Mouse (Mus musculus) forebrain, embryonic 11.5 days (tissue): Measurements from ENCODE around the gene Nr1h4. TPM values are rescaled to one million over a fixed set of nuclear protein-coding genes. Genes with fewer than 3 reads are reported as not detected.

Experiments used
- ATAC-seq: fragments of 200-750 bp; cut with Nextera tagmentation; replicated peaks from 2 replicates; pipeline ENCODE4 v1.8.0; 2017; ENCODE audit warnings: moderate TSS enrichment; ENCODE audit not compliant: low FRiP score
- DNase-seq: peaks from one replicate; pipeline ENCODE4 v3.0.0-alpha.2; 2017; ENCODE audit warnings: low spot score
- H3K27ac ChIP-seq: fragments of 300-500 bp; sonication (generic); 2 replicates; pipeline ENCODE4 v1.5.1; 2014; ENCODE audit warnings: low read depth, low read length
- H3K27me3 ChIP-seq: fragments of 300-500 bp; sonication (generic); 2 replicates; pipeline ENCODE4 v1.6.1; 2014; ENCODE audit warnings: mild to moderate bottlenecking, low read length, mixed read lengths; ENCODE audit not compliant: control insufficient read depth, insufficient read depth
- H3K36me3 ChIP-seq: fragments of 300-500 bp; sonication (generic); 2 replicates; pipeline ENCODE4 v1.6.1; 2014; ENCODE audit warnings: mild to moderate bottlenecking, low read length, moderate library complexity, mixed read lengths; ENCODE audit not compliant: control insufficient read depth, insufficient read depth
- H3K4me1 ChIP-seq: fragments of 300-500 bp; sonication (generic); replicated peaks from 2 replicates; pipeline ENCODE4 v1.6.1; 2014; ENCODE audit warnings: low read length, mixed read lengths; ENCODE audit not compliant: control insufficient read depth, insufficient read depth
- H3K4me2 ChIP-seq: fragments of 300-500 bp; sonication (generic); 2 replicates; pipeline ENCODE4 v1.6.1; 2014; ENCODE audit warnings: low read depth, mild to moderate bottlenecking, low read length, moderate library complexity, mixed read lengths; ENCODE audit not compliant: severe bottlenecking
- H3K4me3 ChIP-seq: fragments of 300-500 bp; sonication (generic); 2 replicates; pipeline ENCODE4 v1.5.1; 2014; ENCODE audit warnings: low read depth, low read length
- H3K9ac ChIP-seq: fragments of 300-500 bp; sonication (generic); 2 replicates; pipeline ENCODE4 v1.6.1; 2014; ENCODE audit warnings: low read length
- H3K9me3 ChIP-seq: fragments of 300-500 bp; sonication (generic); 2 replicates; pipeline ENCODE4 v1.6.1; 2016; ENCODE audit warnings: low read length, mixed read lengths; ENCODE audit not compliant: control insufficient read depth
- WGBS: fragments of 180-500 bp; shearing (Covaris S2); extraction: QIAGEN DNeasy Blood & Tissue Kit; methylation state at CpG from one replicate; pipeline ENCODE4 v1.1.7; 2014; 5-methylcytosine and 5-hydroxymethylcytosine counted together
- polyA plus RNA-seq: library from polyadenylated mRNA; unstranded; fragments of >200 nt; fragmentation: Nextera tagmentation; extraction: Ambion mirVana; gene quantifications from 2 replicates; pipeline ENCODE4 v1.2.1, GENCODE M21; 2014

Gene Nr1h4
- not detected in 2 replicates for polyA plus RNA-seq

DNA sequence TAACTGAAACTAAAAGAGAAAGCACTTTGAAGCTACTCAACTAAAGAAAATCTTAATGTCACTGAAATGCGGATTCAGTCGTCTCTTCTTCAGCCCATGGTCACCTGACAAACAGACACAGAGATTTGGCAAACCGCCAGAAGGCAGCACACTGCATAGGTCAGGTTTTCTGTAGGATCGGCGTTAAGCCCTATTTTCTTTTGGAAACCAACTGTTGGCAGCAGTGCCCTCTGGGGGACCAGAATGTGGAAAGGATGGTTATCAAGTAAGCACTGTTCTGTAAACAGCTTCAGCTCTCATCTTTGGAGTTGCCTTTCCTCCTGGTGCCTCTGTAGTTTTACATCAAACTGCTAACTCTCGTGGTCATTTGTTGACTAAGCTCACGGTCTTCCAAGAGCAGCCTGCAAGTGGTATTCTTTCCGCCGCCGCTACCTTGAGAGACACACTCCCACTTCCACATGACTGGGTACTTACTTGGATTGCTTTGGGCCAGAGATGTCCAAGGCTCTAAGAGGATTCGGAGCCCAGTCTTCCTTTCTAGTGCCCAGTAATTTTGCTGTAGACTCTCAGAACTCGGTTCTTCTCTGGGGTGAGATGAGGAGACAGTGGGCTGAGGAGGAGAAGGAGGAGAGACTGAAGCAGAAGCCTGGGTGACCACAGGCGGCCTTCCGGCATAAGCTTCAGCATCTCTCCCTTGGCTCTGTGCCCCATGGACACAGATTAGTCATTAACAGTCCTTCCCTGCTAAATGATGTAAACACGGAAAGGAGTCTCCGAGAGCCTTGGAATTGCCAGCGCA lies at the start of gene Nr1h4:
Gene Nr1h4 (minus strand): TSS at position 657 of the 799 bp plus-strand sequence.
- 89% methylated on average over 17 of the region's 17 CpGs for WGBS
- Histone ChIP-seq H3K27me3 (no peaks in the 10 kb centered on the region), H3K9me3 (no peaks in the 10 kb centered on the region), H3K4me3 (no peak within 1 kb of the TSS), H3K4me2 (no peak within 1 kb of the TSS), H3K4me1 (no peaks in the 10 kb centered on the region), H3K27ac (no peak within 1 kb of the TSS), H3K9ac (no peak within 1 kb of the TSS), H3K36me3 (no peaks in the 10 kb centered on the region)
- no peak for DNase-seq
- no peak for ATAC-seq

DNA sequence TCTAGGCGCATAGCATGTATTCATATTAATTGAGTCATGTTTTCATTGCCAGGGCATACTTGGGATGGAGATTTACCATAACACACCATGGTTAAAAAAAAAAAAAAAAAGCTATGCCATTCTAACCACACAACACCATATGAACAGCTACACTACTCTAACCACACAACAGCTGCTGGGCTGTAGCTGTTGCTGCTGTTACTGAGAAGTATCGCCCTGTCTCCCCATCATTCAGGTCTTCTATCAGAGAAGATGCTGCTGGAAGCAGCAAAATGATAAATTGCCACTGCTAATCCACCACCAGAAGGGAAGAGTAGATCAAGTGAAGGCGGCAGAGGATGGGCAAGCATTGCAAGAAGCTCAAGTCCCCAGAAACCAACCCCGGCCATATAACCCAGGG lies 45.4 kb upstream of the Nr1h4 start:
- H3K9me3 ChIP-seq: no peaks in the 10 kb centered on the region
- no peak for DNase-seq
- H3K4me2 ChIP-seq: no peak overlapping the region
- 94% methylated on average over 4 of the region's 4 CpGs for WGBS
- no peaks in the 10 kb centered on the region for H3K4me1 ChIP-seq
- no peak overlapping the region for H3K4me3 ChIP-seq
- H3K27ac ChIP-seq: no peak overlapping the region
- no peak overlapping the region for H3K9ac ChIP-seq
- no peaks in the 10 kb centered on the region for H3K36me3 ChIP-seq
- H3K27me3 ChIP-seq: no peaks in the 10 kb centered on the region
- no peak for ATAC-seq

DNA sequence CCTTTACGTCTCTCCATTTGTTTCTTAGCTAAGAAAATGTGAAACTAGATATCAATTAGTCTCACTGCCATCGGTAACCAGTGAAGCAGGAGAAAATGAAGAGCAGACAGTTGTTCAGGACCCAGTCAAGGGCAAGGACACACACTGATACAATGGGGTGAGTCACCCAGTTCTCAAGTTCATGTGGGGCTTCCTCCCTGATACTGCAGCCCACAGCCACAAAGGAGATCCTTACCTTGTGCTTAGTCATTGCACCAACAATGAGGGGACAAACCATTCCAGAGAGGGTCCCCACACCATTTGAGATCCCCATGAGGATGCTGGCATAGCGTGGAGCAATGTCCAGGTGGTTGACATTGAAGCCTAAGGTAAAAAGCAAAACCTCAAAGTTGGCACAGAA lies 44.3 kb upstream of the Nr1h4 start:
- Histone ChIP-seq H3K9ac (no peak overlapping the region), H3K36me3 (no peaks in the 10 kb centered on the region), H3K27ac (no peak overlapping the region), H3K4me1 (no peaks in the 10 kb centered on the region), H3K27me3 (no peaks in the 10 kb centered on the region), H3K9me3 (no peaks in the 10 kb centered on the region), H3K4me3 (no peak overlapping the region), H3K4me2 (no peak overlapping the region)
- 81% methylated on average over 3 of the region's 3 CpGs for WGBS
- DNase-seq: no peak
- no peak for ATAC-seq

DNA sequence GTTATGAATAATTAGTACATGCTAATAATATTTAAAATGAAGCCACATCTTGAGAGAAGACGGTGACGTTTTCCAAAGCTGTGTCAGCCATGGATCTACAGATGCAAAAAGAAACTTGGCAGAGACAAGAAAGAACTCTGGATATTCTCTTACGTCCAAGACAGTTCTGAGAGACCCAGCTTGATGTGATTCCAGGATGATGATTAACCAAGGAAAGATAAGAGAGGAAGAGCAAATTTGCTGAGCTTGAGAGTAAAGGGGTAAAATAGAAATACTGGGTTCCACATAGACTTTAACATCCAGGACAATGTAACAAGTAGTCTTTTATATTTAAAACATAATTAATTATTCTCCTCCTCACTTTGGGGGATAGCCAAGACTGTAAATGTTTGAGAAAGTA lies 40.0 kb upstream of the Nr1h4 start:
- Histone ChIP-seq H3K27ac (no peak overlapping the region), H3K9me3 (no peaks in the 10 kb centered on the region), H3K4me3 (no peak overlapping the region), H3K27me3 (no peaks in the 10 kb centered on the region), H3K4me2 (no peak overlapping the region), H3K4me1 (no peaks in the 10 kb centered on the region), H3K9ac (no peak overlapping the region), H3K36me3 (no peaks in the 10 kb centered on the region)
- WGBS: 89% methylated on average over 3 of the region's 3 CpGs
- ATAC-seq (no peak), DNase-seq (no peak)

DNA sequence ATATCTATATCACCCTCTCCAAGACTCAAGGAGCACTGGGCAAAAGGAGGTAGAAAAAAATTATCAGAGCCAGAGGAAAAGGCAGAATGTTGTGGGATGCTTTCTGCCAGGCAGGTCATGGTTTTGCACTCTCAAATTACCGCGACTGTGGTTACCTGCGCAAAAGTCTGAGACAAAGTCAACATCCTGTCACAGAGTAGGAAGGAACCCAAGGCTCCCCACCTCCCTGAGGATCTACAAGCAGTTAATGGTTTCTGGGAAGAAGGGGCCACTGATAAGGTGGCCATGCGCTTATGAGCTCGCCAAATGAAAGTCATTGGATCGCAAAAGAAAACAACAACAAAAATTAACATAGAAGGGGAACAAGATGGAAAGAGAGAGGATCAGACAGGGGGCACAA lies 39.6 kb upstream of the Nr1h4 start:
- H3K4me2 ChIP-seq: no peak overlapping the region
- no peaks in the 10 kb centered on the region for H3K4me1 ChIP-seq
- no peaks in the 10 kb centered on the region for H3K36me3 ChIP-seq
- H3K27ac ChIP-seq: no peak overlapping the region
- no peaks in the 10 kb centered on the region for H3K27me3 ChIP-seq
- no peak overlapping the region for H3K4me3 ChIP-seq
- no peak overlapping the region for H3K9ac ChIP-seq
- WGBS: 94% methylated on average over 6 of the region's 6 CpGs
- no peaks in the 10 kb centered on the region for H3K9me3 ChIP-seq
- DNase-seq (no peak), ATAC-seq (no peak)

DNA sequence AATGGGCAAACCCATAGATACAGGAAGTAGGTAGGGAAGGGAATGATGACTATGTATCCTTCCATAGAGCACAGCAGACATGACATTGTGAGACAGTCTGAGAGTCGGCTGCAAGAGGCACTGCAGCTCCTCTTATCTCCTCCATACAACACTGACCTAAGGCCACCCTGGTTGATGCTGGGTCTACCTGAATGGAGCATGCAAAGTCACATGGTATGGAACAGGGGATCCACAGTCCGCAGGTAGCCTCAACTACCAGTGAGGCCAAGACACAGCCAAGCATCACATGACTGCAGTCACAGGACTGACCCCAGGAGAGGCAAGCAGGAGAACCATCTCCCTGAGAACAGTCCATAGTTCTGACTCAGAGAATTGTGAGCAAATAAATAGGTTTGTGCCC lies 34.0 kb upstream of the Nr1h4 start:
- WGBS: 85% methylated on average over 2 of the region's 2 CpGs
- no peaks in the 10 kb centered on the region for H3K4me1 ChIP-seq
- H3K4me2 ChIP-seq: no peak overlapping the region
- no peak overlapping the region for H3K4me3 ChIP-seq
- no peak overlapping the region for H3K9ac ChIP-seq
- ATAC-seq (no peak), DNase-seq (no peak)
- no peaks in the 10 kb centered on the region for H3K9me3 ChIP-seq
- H3K27me3 ChIP-seq: no peaks in the 10 kb centered on the region
- no peaks in the 10 kb centered on the region for H3K36me3 ChIP-seq
- no peak overlapping the region for H3K27ac ChIP-seq

DNA sequence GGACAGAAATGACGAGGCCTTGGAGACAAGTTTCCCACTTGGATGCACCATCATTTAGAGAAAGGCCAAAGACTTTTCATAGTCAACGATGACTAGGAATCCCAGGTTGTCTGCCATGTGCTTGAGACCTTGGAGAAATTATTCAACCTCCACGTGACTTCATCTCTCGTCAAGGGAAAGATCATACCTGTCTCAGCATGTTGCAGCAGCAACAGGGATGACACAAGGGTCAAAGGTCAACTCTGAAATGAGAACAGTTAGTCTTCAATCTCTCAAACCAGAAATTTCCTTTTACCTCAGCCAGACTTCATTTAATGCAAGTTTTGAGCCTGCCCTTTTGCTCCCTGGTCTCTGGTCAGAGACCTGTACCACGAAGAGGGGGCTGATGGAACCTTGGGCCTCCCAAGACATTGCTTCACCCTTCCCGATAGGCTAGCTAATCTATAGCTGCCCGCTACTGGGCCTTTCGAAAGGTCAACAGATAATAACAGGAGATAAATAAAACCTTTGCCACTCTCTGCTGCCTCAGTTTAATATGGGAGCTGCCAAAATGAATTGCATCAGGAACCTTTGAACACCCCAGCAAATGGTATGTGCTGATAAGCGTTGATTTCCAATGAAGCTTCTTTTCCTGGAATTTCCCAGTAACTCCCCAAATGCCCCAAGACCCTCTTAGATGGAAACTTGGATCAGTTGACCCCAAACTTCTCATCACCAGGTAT lies 32.1 kb upstream of the Nr1h4 start:
- H3K36me3 ChIP-seq: no peaks in the 10 kb centered on the region
- no peak for DNase-seq
- H3K9me3 ChIP-seq: no peaks in the 10 kb centered on the region
- H3K4me3 ChIP-seq: no peak overlapping the region
- H3K4me2 ChIP-seq: no peak overlapping the region
- H3K9ac ChIP-seq: no peak overlapping the region
- H3K4me1 ChIP-seq: no peaks in the 10 kb centered on the region
- no peak for ATAC-seq
- no peaks in the 10 kb centered on the region for H3K27me3 ChIP-seq
- WGBS: 90% methylated on average over 9 of the region's 9 CpGs
- no peak overlapping the region for H3K27ac ChIP-seq

DNA sequence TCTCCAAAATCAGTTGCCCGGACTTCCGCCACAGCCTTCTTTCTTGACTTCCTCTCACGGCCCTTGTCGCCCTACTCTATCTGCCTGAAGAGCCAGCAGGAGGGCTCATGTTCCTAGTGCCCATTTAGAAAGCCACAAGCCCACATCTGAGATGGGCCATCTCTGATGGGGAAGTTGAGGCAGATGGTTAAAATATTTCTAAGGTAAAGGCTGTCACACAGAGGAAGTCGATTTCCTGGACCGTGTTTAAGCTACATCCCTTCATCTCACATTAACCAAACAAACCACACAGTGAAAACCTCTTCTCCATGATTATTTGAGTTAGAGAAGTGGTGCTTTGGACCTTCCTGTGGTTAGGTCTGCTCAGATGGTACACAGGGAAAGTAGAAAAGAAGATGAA lies 28.7 kb upstream of the Nr1h4 start:
- WGBS: 93% methylated on average over 6 of the region's 6 CpGs
- no peak for ATAC-seq

More for the DNA sequence above, 28.7 kb upstream of the Nr1h4 start:
- H3K9ac ChIP-seq: no peak overlapping the region
- H3K4me1 ChIP-seq: no peaks in the 10 kb centered on the region
- H3K9me3 ChIP-seq: no peaks in the 10 kb centered on the region
- no peak for DNase-seq
- H3K4me3 ChIP-seq: no peak overlapping the region
- H3K4me2 ChIP-seq: no peak overlapping the region
- no peaks in the 10 kb centered on the region for H3K27me3 ChIP-seq
- no peaks in the 10 kb centered on the region for H3K36me3 ChIP-seq
- H3K27ac ChIP-seq: no peak overlapping the region
